Mouse (Mus musculus) thymus, adult 2 months (tissue): ENCODE data around the gene Catsperd. TPM values are rescaled to one million over a fixed set of nuclear protein-coding genes. Genes with fewer than 3 reads are reported as not detected.
A peak's percentile ranks its signal among the peaks of the same experiment; 100 is the strongest.
"Not testable (repeated sequence)": the region's sequence is repeated elsewhere in the genome, so short reads cannot be mapped to it uniquely, and the experiment has no call there.

Experiments
- DNase-seq: peaks from one replicate; pipeline ENCODE4 v3.0.0; 2021
- H3K27ac ChIP-seq: fragments of 200-500 bp; 2 replicates; pipeline ENCODE4 v1.5.1; 2012; ENCODE audit warnings: low read length, control low read depth; ENCODE audit not compliant: control insufficient read depth, insufficient read depth
- H3K27me3 ChIP-seq: fragments of 200-500 bp; 2 replicates; pipeline ENCODE4 v1.6.1; 2012; ENCODE audit warnings: mild to moderate bottlenecking, low read length, moderate library complexity, mixed read lengths; ENCODE audit not compliant: control insufficient read depth, insufficient read depth
- H3K36me3 ChIP-seq: fragments of 200-500 bp; 2 replicates; pipeline ENCODE4 v1.6.1; 2012; ENCODE audit warnings: mild to moderate bottlenecking, low read length, moderate library complexity; ENCODE audit not compliant: control insufficient read depth, insufficient read depth
- H3K4me1 ChIP-seq: fragments of 200-500 bp; replicated peaks from 2 replicates; pipeline ENCODE4 v1.6.1; 2012; ENCODE audit warnings: low read length; ENCODE audit not compliant: control insufficient read depth, insufficient read depth
- H3K4me3 ChIP-seq: fragments of 200-500 bp; 2 replicates; pipeline ENCODE4 v1.5.1; 2012; ENCODE audit warnings: mild to moderate bottlenecking, low read length, control low read depth, moderate library complexity; ENCODE audit not compliant: control insufficient read depth, insufficient read depth
- CTCF ChIP-seq: fragments of 200-500 bp; IDR thresholded peaks from 2 replicates; pipeline ENCODE4 v1.5.1; 2012; ENCODE audit warnings: mild to moderate bottlenecking, control low read depth, low read length, moderate library complexity, borderline replicate concordance; ENCODE audit not compliant: control insufficient read depth, poor library complexity, insufficient read depth; ENCODE audit errors: extremely low read depth
- POLR2A ChIP-seq: fragments of 200-500 bp; IDR thresholded peaks from 2 replicates; pipeline ENCODE4 v1.6.1; 2012; ENCODE audit warnings: mild to moderate bottlenecking, low read length, control low read depth, moderate library complexity; ENCODE audit not compliant: control insufficient read depth, poor library complexity, insufficient read depth; ENCODE audit errors: extremely low read depth
- WGBS: fragments of 180-500 bp; shearing (Covaris S2); methylation state at CpG from one replicate; pipeline ENCODE4 v1.1.7; 2018; 5-methylcytosine and 5-hydroxymethylcytosine counted together
- polyA plus RNA-seq: library from polyadenylated mRNA; depleted of rRNA; stranded (reverse); fragments of >200 nt; gene quantifications from 2 replicates; pipeline ENCODE4 v1.2.3, GENCODE M21; 2012

Catsperd gene
- polyA plus RNA-seq, 1 experiment, result 0.51 TPM

- Histone ChIP-seq H3K27me3 (no peaks in the 10 kb centered on the region), H3K4me1 (peaks cover 27% of the 10 kb centered on the region), H3K4me3 (peak within 1 kb of the TSS; percentile 94), H3K36me3 (peaks cover 9% of the 10 kb centered on the region; the same call in 1 of the 2 replicates), H3K27ac (peak within 1 kb of the TSS; percentile 1; the same call in 1 of the 2 replicates)
- under 1% methylated on average over 52 of the region's 52 CpGs for WGBS
- DNase-seq, result peak; percentile 94
- peak; percentile 91 for TF ChIP-seq POLR2A
- peak; percentile 97 for TF ChIP-seq CTCF
These were observed 14.6 kb upstream of the Catsperd start, which contains the start of gene Rpl36 for GRCm38 (mm10) chr17:56613236-56613844. Gene Rpl36, plus strand, starts transcription at chr17:56613416.

GRCm38 (mm10) chr17:56613893-56614292, 14.1 kb upstream of the Catsperd start:
- Histone ChIP-seq H3K4me1 (peaks cover 21% of the 10 kb centered on the region), H3K27ac (peak overlapping the region; percentile 1; the same call in 1 of the 2 replicates), H3K4me3 (peak overlapping the region; percentile 94), H3K36me3 (peaks cover 13% of the 10 kb centered on the region; the same call in 1 of the 2 replicates)
- DNase-seq, result peak; percentile 25
- H3K27me3 ChIP-seq, result not testable (repeated sequence)
- WGBS, result 1% methylated on average over 26 of the region's 26 CpGs

GRCm38 (mm10) chr17:56614391-56615135, 13.4 kb upstream of the Catsperd start:
- H3K36me3 ChIP-seq, result peaks cover 18% of the 10 kb centered on the region; the same call in 1 of the 2 replicates
- peaks cover 18% of the 10 kb centered on the region for H3K4me1 ChIP-seq
- H3K27ac ChIP-seq, result no peak overlapping the region
- no peaks in the 10 kb centered on the region for H3K27me3 ChIP-seq
- 34% methylated on average over 14 of the region's 14 CpGs for WGBS
- H3K4me3 ChIP-seq, result peak overlapping the region; percentile 94
- no peak for TF ChIP-seq CTCF
- no peak for TF ChIP-seq POLR2A
- no peak for DNase-seq

GRCm38 (mm10) chr17:56615136-56615784, 12.7 kb upstream of the Catsperd start:
- TF ChIP-seq CTCF (no peak), POLR2A (no peak)
- H3K4me1 ChIP-seq, result peaks cover 13% of the 10 kb centered on the region
- H3K4me3 ChIP-seq, result no peak overlapping the region
- H3K27me3 ChIP-seq, result no peaks in the 10 kb centered on the region
- DNase-seq, result no peak
- no peak overlapping the region for H3K27ac ChIP-seq
- WGBS, result 93% methylated on average over 9 of the region's 11 CpGs
- peaks cover 18% of the 10 kb centered on the region; the same call in 1 of the 2 replicates for H3K36me3 ChIP-seq

- DNase-seq, result no peak
- no peak overlapping the region for H3K4me3 ChIP-seq
- H3K4me1 ChIP-seq, result peaks cover 12% of the 10 kb centered on the region
- H3K27ac ChIP-seq, result no peak overlapping the region
- TF ChIP-seq POLR2A (no peak), CTCF (no peak)
- WGBS, result 95% methylated on average over 4 of the region's 4 CpGs
- peaks cover 18% of the 10 kb centered on the region; the same call in 1 of the 2 replicates for H3K36me3 ChIP-seq
- H3K27me3 ChIP-seq, result no peaks in the 10 kb centered on the region
These were observed 12.2 kb upstream of the Catsperd start for GRCm38 (mm10) chr17:56615792-56616191.

- 97% methylated on average over 3 of the region's 3 CpGs for WGBS
- no peak for DNase-seq
- Histone ChIP-seq H3K4me1 (peaks cover 12% of the 10 kb centered on the region), H3K27ac (no peak overlapping the region), H3K27me3 (no peaks in the 10 kb centered on the region), H3K4me3 (no peak overlapping the region), H3K36me3 (peaks cover 18% of the 10 kb centered on the region; the same call in 1 of the 2 replicates)
- TF ChIP-seq CTCF, result no peak
- TF ChIP-seq POLR2A, result no peak
These were observed 11.2 kb upstream of the Catsperd start for GRCm38 (mm10) chr17:56616725-56617124.
